Mouse (Mus musculus) monocyte, adult 59 days (primary cell): ENCODE measurements around the gene Gm867. TPM values are rescaled to one million over a fixed set of nuclear protein-coding genes. Genes with fewer than 3 reads are reported as not detected.

Experiments
- total RNA-seq, 2 experiments: library from RNA; stranded (reverse); gene quantifications; one replicate each; pipeline ENCODE4 v1.2.4; 2023

Gm867 gene
- not detected for total RNA-seq

GRCm38 (mm10) chr10:75940520-75940919 is at the start of gene Gm867:
Gm867 (minus strand) TSS chr10:75940672.

DNA sequence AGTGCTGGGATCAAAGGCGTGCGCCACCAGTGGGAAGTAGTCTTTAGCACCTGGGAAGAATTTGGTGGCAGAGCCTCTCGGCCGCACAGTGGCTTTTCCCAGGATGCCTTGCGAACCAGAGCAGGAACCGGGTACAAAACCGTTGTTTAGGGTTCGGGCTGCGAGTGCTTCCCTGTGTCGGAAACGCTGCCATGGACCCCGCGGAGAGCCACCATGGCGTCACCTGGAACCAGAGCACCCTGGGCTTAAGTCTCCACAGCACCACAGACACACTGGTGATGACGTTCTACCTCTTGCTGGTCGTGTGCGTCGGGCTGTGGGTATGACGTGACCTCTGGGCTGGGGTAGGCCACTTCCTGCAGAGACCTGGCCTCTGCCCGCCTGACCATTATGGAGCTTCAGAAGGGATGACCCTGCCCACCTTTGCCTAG is 13.9 kb upstream of the Gm867 start, which contains the start of gene Gm5134:
Gene Gm5134, plus strand, starts transcription at position 134 of the 431 bp plus-strand sequence.

DNA sequence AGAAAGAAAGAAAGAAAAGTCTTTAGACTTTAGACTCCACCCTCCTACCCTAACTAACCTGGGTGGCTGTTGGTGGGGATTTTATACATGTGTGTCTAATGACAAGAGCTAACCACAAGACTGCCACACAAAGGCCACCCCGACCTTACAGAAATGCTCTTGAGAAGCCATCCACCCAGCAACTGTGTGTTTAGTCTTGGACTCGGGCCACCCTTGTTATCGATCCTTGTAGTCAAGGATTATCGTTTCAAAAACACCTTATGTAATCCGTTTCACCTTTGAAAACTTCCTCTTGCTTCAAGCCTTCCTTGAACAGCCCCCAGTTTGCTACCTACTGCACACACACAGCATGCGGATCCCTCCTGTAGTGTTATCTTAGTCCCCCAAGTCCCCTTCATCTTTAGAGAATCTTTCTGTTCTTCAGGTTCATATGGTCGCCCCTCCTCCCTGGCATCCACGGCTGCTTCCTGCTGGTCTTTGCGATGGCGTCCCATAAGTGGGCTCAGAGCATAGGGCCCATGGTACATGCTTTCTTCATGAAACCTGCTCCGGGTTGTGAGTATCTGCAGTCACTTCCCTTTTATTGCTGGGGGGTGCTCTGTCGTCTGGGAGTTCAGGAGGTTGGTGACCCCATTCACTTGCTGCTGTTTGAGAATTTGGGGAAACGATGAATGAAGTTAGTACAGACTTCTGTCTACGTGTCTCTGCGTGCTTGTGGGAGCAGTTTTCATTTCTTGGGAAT is 2.4 kb upstream of the Gm867 start, which contains the start of gene Vpreb3:
Gene Vpreb3, plus strand, starts transcription at position 322 of the 742 bp plus-strand sequence.

GRCm38 (mm10) chr10:75935680-75936541 is 4.6 kb downstream of the Gm867 start, which contains the start of gene Mmp11:
Mmp11 (minus strand) TSS chr10:75936496.

DNA sequence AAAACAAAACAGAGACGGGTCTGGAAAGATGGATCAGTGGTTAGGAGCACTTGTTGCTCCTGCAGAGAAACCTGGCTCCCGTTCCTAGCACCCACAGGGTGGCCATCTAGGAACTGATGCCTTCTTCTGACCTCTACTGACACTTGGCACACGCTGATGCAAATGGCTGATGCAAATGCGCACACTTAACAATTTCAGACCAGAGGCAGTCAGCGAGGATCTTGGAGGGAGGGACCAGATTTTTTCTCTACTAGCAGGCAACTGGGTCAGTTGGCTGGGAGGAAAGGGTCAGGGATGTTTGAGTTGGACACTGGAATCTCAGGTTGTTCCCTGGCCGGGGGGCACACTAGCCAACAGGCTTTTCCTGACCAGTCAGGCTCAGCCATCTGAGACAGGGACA is 7.6 kb downstream of the Gm867 start, which contains the start of gene Chchd10:
Gene Chchd10, plus strand, starts transcription at position 240 of the 400 bp plus-strand sequence.

DNA sequence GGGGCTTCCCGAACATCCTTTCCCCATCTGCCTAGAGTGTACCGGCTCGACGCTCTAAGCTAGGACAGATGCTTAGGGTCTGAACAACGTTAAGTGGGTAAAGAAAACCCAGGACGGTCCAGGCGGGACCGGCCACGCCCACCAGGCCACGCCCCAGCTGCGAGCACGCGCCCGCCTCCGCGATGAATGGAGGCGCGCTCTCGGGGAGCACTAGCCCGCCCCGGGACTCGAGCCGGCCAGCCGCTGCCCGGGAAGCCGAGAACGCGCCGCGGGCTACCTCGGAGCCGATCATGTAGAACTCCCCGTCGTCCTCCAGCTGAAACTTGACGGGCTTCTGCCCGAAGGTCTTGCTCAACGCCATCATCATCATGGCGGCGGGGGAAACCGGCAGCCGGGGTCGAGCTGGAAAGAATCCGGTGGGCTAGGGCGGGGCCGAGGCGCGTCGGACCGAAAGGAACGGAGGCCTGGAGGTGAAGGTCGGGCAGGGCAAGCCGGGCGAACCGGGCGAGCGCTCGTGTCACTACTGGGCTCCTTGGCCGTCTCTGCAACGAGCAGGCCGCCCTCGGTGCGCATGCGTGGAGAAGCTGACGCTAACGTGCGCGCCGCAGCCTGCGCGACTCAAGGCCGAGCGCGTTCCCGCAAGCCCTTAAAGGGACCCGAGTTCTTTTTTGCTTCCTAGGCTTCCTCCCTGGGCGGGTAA is 19.3 kb downstream of the Gm867 start, which contains the start of gene Smarcb1:
Gene Smarcb1, minus strand, starts transcription at position 592 of the 700 bp plus-strand sequence.

DNA sequence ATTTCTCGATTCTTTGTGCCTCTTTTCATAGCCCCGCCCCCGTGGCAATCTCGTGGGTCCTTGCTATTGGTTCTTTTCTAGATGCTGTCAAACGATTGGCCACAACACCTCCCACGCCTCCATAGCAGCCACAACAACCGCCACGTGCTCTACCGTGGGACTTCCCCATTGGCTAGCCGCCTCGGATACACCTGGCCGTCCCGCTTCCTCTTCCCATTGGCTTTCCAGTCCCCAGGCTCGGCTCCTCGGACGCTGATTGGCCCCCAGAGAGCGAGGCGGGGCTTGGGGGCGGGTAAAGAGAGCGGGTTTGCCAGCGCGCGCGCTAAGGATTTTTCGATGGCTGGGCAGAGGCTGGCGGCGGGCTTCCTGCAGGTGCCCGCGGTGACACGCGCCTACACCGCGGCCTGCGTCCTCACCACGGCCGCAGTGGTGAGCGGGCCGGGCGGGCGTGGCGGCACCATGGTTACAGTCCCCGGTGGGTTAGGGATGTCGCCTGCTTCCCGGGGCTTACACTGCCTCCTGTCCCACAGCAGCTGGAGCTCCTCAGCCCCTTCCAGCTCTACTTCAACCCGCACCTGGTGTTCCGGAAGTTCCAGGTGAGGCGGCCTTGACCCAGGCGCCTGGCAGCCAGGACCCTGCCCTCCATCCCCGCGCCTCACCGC is 47.3 kb downstream of the Gm867 start, which contains the start of gene Derl3:
Gene Derl3, plus strand, starts transcription at position 325 of the 662 bp plus-strand sequence.

Other genes with a start within 250 kb of the Gm867 start
- 10 to 100 TPM; 74.5 to 83.3 TPM for gene Cabin1, start 176.3 kb downstream of the Gm867 start, total RNA-seq
- 10 to 100 TPM; 24.1 to 28.8 TPM for gene Ddt, start 167.3 kb downstream of the Gm867 start, total RNA-seq
- gene Gm20441, start 159.7 kb downstream of the Gm867 start, total RNA-seq = not detected
- gene Gstt3, start 159.3 kb downstream of the Gm867 start, total RNA-seq = 1 to 10 TPM; 6.3 to 6.8 TPM
- 1 to 10 TPM in 1 of 2 experiments, under 1 TPM in 1; 0.52 to 1.0 TPM for gene Gstt1, start 142.1 kb downstream of the Gm867 start, total RNA-seq
- not detected for gene Gstt4, start 118.1 kb downstream of the Gm867 start, total RNA-seq
- gene Gstt2, start 103.2 kb downstream of the Gm867 start, total RNA-seq = 1 to 10 TPM; 5.9 to 6.4 TPM
- gene Mif, start 80.4 kb downstream of the Gm867 start, total RNA-seq = 10 to 100 TPM; 87.8 to 90.9 TPM
- gene Derl3, start 47.3 kb downstream of the Gm867 start, total RNA-seq = 1 to 10 TPM in 1 of 2 experiments, under 1 TPM in 1; 0.84 to 3.1 TPM
- gene Smarcb1, start 19.1 kb downstream of the Gm867 start, total RNA-seq = 10 to 100 TPM; 35.2 to 36.8 TPM
- 1 to 10 TPM in 1 of 2 experiments, under 1 TPM in 1; 0.79 to 3.7 TPM for gene Chchd10, start 7.5 kb downstream of the Gm867 start, total RNA-seq
- gene Mmp11, start 4.2 kb downstream of the Gm867 start, total RNA-seq = not detected
- not detected for gene Vpreb3, start 2.4 kb upstream of the Gm867 start, total RNA-seq
- under 1 TPM in 1 of 2 experiments, not detected in 1; 0.43 TPM for gene Gm5134, start 13.8 kb upstream of the Gm867 start, total RNA-seq
- gene Zfp280b, start 92.0 kb upstream of the Gm867 start, total RNA-seq = 1 to 10 TPM; 3.4 to 3.6 TPM
- gene Slc5a4b, start 170.3 kb upstream of the Gm867 start, total RNA-seq = not detected
- not detected for gene Slc5a4a, start 206.8 kb upstream of the Gm867 start, total RNA-seq